13 mouse cellular contexts compared by ENCODE assay signal in genomic region chr17:29388978-29389377, GRCm38 (mm10). TPM values are rescaled to one million over a fixed set of nuclear protein-coding genes. Genes with fewer than 3 reads are reported as not detected.
DNase-seq lines count a peak whose midpoint lies in the region; ATAC-seq and TF ChIP-seq lines count a peak whose summit lies in the region.
"Had no signal": no experiment of that assay in that cellular context is flagged by ENCODE, and none has a peak within 500 bp of the region (broad histone marks: within the 10 kb centered on the region; RNA-seq: fewer than 3 reads in every experiment).

No protein-coding gene starts in this region.

- 79% methylated on average over 11 of the region's 11 CpGs for WGBS in heart, embryonic 11.5 days (ENCODE audit: insufficient replicate concordance)

- no peak for ATAC-seq in heart, embryonic 11.5 days (replicated peaks; ENCODE audit: insufficient number of reproducible peaks, low FRiP score, low TSS enrichment)
- ATAC-seq: forebrain, embryonic 14.5 days; midbrain, embryonic 13.5 days had no signal

- no peaks in the 10 kb centered on the region for H3K27me3 ChIP-seq in heart, embryonic 11.5 days (ENCODE audit: control insufficient read depth, insufficient read depth, low read length)
- peaks cover 19% of the 10 kb centered on the region for H3K27me3 ChIP-seq in E14TG2a.4 (ENCODE audit: insufficient read depth, low read length)
- H3K27me3 ChIP-seq: lung, embryonic 15.5 days; midbrain, embryonic 13.5 days had no signal

- TF ChIP-seq CTCF in E14TG2a.4 (conservative IDR thresholded peaks at IDR 0.05; ENCODE audit: low read length) = no peak

- no peak overlapping the region for H3K4me3 ChIP-seq in heart, embryonic 11.5 days (ENCODE audit: low read depth, low read length)
- peak overlapping the region; percentile 21 for H3K4me3 ChIP-seq in E14TG2a.4 (replicated peaks; ENCODE audit: low read length)
- H3K4me3 ChIP-seq: lung, embryonic 15.5 days; midbrain, embryonic 13.5 days had no signal

- H3K9me3 ChIP-seq in heart, embryonic 11.5 days (replicated peaks; ENCODE audit: control insufficient read depth, low read length) = no peaks in the 10 kb centered on the region
- H3K9me3 ChIP-seq in E14TG2a.4 (ENCODE audit: low read length) = no peaks in the 10 kb centered on the region
- H3K9me3 ChIP-seq: lung, embryonic 15.5 days; midbrain, embryonic 13.5 days had no signal

- H3K36me3 ChIP-seq in heart, embryonic 11.5 days (ENCODE audit: control insufficient read depth, insufficient read depth, low read length) = no peaks in the 10 kb centered on the region
- no peaks in the 10 kb centered on the region for H3K36me3 ChIP-seq in E14TG2a.4 (ENCODE audit: insufficient read depth, low read length)
- H3K36me3 ChIP-seq: lung, embryonic 15.5 days; midbrain, embryonic 13.5 days had no signal

- no peak overlapping the region for H3K27ac ChIP-seq in heart, embryonic 11.5 days (ENCODE audit: low read depth, low read length)
- H3K27ac ChIP-seq: lung, embryonic 15.5 days; midbrain, embryonic 13.5 days had no signal

- peaks cover 13% of the 10 kb centered on the region for H3K4me1 ChIP-seq in heart, embryonic 11.5 days (ENCODE audit: control insufficient read depth, insufficient read depth, low read length)
- H3K4me1 ChIP-seq in E14TG2a.4 (replicated peaks; ENCODE audit: low read depth, low read length) = peaks cover 69% of the 10 kb centered on the region
- H3K4me1 ChIP-seq: midbrain, embryonic 13.5 days had no signal

- H3K9ac ChIP-seq in heart, embryonic 11.5 days (ENCODE audit: low read depth, low read length) = no peak overlapping the region
- H3K9ac ChIP-seq: lung, embryonic 15.5 days; midbrain, embryonic 13.5 days had no signal

- peak; percentile 54 to 79 for DNase-seq in adrenal gland, adult (ENCODE audit: inconsistent age in 2 of 2, low spot score in 1 of 2)
- DNase-seq in adrenal gland, postnatal 4 days (ENCODE audit: low spot score in 2 of 2) = no peak
- peak; percentile 37 to 52 for DNase-seq in heart, adult 18-20 months
- DNase-seq in fibroblast of lung, adult 2 months (ENCODE audit: low read depth) = peak; percentile 33
- no peak for DNase-seq in B cell, adult 2 months
- no peak for DNase-seq in spleen, adult 18-20 months
- DNase-seq: heart, adult 11 months; kidney, postnatal 4 days had no signal

- no peak overlapping the region for H3K4me2 ChIP-seq in heart, embryonic 11.5 days
- H3K4me2 ChIP-seq: lung, embryonic 15.5 days; midbrain, embryonic 13.5 days had no signal

RNA-seq across cellular contexts. Expression of gene Fgd2, which starts 28.3 kb away (rescaled TPM):
- total RNA-seq in adrenal gland, postnatal 4 days (2021) = 1 to 10 TPM; 5.6 to 6.5 TPM
- 1 to 10 TPM; 1.5 to 2.6 TPM for total RNA-seq in heart, adult 18-20 months (2021)
- polyA plus RNA-seq in heart, embryonic 11.5 days (2014; fragmentation: Nextera tagmentation; extraction: Ambion mirVana) = 1.2 and 2.3 TPM in 2 replicates

RNA-seq across cellular contexts. Expression of gene Mtch1, which starts 41.2 kb away (rescaled TPM):
- 100 to 1,000 TPM; 309 to 341 TPM for total RNA-seq in adrenal gland, postnatal 4 days (2021)
- total RNA-seq in heart, adult 18-20 months (2021) = 100 to 1,000 TPM; 193 to 203 TPM
- polyA plus RNA-seq in heart, embryonic 11.5 days (2014; fragmentation: Nextera tagmentation; extraction: Ambion mirVana) = 266 and 306 TPM in 2 replicates

Comparison
In these comparisons a context has a peak if more than half of its experiments do, and no peak if none do; other contexts are left out.
1. DNase-seq: peak in adrenal gland, adult (2 of 2), heart, adult 18-20 months (2 of 2) and fibroblast of lung, adult 2 months (single experiment); none in adrenal gland, postnatal 4 days (0 of 2), B cell, adult 2 months (0 of 2) and spleen, adult 18-20 months (0 of 2).